Mouse (Mus musculus) small intestine, adult 2 months (tissue): ENCODE results near the gene Ccdc65. TPM values are rescaled to one million over a fixed set of nuclear protein-coding genes. Genes with fewer than 3 reads are reported as not detected.

ENCODE experiments used
- H3K27ac ChIP-seq: fragments of 200-500 bp; 2 replicates; pipeline ENCODE4 v1.5.1; 2012; ENCODE audit warnings: low read depth, low read length, control low read depth, inconsistent platforms; ENCODE audit not compliant: insufficient read depth
- H3K27me3 ChIP-seq: fragments of 200-500 bp; 2 replicates; pipeline ENCODE4 v1.6.1; 2012; ENCODE audit warnings: mild to moderate bottlenecking, moderate library complexity, low read length, inconsistent platforms; ENCODE audit not compliant: control insufficient read depth, insufficient read depth
- H3K36me3 ChIP-seq: fragments of 200-500 bp; 2 replicates; pipeline ENCODE4 v1.6.1; 2012; ENCODE audit warnings: mild to moderate bottlenecking, low read length, control low read depth, inconsistent platforms; ENCODE audit not compliant: control insufficient read depth, insufficient read depth
- H3K4me1 ChIP-seq: fragments of 200-500 bp; 2 replicates; pipeline ENCODE4 v1.6.1; 2012; ENCODE audit warnings: low read length, inconsistent platforms, mixed read lengths; ENCODE audit not compliant: control insufficient read depth, insufficient read depth, insufficient read length
- H3K4me3 ChIP-seq: fragments of 200-500 bp; 2 replicates; pipeline ENCODE4 v1.5.1; 2012; ENCODE audit warnings: low read depth, mild to moderate bottlenecking, control low read depth, inconsistent platforms, low read length, moderate library complexity
- CTCF ChIP-seq: fragments of 200-500 bp; IDR thresholded peaks from 2 replicates; pipeline ENCODE4 v1.5.1; 2012; ENCODE audit warnings: low read depth, mild to moderate bottlenecking, control low read depth, inconsistent platforms, low read length, moderate library complexity, mixed read lengths; ENCODE audit not compliant: insufficient replicate concordance, insufficient read length; ENCODE audit errors: extremely low read depth
- POLR2A ChIP-seq: fragments of 200-500 bp; IDR thresholded peaks from 2 replicates; pipeline ENCODE4 v1.6.1; 2012; ENCODE audit warnings: low read depth, mild to moderate bottlenecking, control low read depth, inconsistent platforms, low read length, moderate library complexity
- WGBS: fragments of 180-500 bp; shearing (Covaris S2); methylation state at CpG from one replicate; pipeline ENCODE4 v1.1.7; 2018; 5-methylcytosine and 5-hydroxymethylcytosine counted together
- polyA plus RNA-seq: library from polyadenylated mRNA; depleted of rRNA; stranded (reverse); fragments of >200 nt; gene quantifications from 2 replicates; pipeline ENCODE4 v1.2.3, GENCODE M21; 2012

Gene Ccdc65
- polyA plus RNA-seq, 1 experiment, result 0.09 TPM

- Histone ChIP-seq H3K4me1 (peaks cover 12% of the 10 kb centered on the region), H3K36me3 (no peaks in the 10 kb centered on the region), H3K27me3 (no peaks in the 10 kb centered on the region), H3K27ac (no peak overlapping the region), H3K4me3 (no peak overlapping the region)
- WGBS, result 58% methylated on average over 7 of the region's 7 CpGs
- TF ChIP-seq CTCF (no peak), POLR2A (no peak)
These were observed 22.0 kb downstream of the Ccdc65 start for GRCm38 (mm10) chr15:98729791-98730545.

DNA sequence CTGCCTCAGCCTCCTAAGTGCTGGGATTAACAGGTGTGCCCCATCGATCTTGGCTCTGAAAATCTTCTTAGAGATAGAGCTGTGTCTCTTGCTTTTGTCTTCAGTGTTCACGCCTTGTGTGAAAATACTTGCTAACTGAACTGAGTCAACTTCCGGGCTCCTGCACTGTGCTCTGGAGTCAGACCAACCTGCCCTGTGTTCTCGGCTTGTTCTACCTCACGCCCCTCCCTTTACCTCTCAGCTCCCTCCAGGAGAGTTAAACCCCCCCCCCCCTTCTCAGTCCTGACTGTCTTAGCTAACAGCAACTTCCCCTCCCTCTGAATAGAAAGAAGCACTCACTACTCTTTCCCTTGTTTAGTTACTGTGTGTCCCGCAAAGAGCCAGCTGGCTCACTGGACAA, 22.8 kb downstream of the Ccdc65 start:
- Histone ChIP-seq H3K27me3 (no peaks in the 10 kb centered on the region), H3K36me3 (no peaks in the 10 kb centered on the region), H3K4me1 (peaks cover 12% of the 10 kb centered on the region), H3K27ac (no peak overlapping the region), H3K4me3 (no peak overlapping the region)
- WGBS, result 69% methylated on average over 6 of the region's 6 CpGs
- TF ChIP-seq CTCF, result no peak
- no peak for TF ChIP-seq POLR2A

DNA sequence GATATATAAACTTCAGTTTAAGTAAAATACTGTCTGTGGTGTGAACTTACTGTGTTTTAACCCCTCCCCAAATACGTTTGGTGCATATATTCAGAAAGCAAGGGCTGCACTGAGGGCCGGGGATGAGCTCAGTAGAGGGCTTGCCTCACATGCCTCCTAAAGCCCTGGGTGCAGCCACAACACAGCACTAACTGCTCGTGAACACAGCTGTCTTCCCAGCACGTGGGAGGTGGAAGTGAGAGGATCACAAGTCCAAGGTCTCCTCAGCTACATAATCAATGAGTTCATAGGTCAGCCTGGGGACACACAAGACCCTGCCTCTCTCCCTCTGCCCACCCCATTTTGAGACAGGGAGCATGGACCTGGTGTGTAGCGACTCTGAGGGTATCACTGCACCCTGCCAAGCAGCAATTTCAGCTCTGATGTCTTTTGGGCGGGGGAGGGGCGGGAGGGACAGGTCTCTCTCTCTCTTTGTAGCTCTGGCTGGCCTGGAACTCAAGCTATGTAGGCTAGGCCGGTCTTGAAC, 24.1 kb downstream of the Ccdc65 start:
- WGBS, result 50% methylated on average over 8 of the region's 8 CpGs
- H3K4me1 ChIP-seq, result peaks cover 12% of the 10 kb centered on the region

GRCm38 (mm10) chr15:98733370-98733769, 25.4 kb downstream of the Ccdc65 start:
- peaks cover 7% of the 10 kb centered on the region for H3K36me3 ChIP-seq
- H3K4me1 ChIP-seq, result 0 out of 2 replicates have a peak, but pooled peaks cover under 1% of the 10 kb centered on the region
- H3K27me3 ChIP-seq, result no peaks in the 10 kb centered on the region
- no peak overlapping the region for H3K4me3 ChIP-seq
- no peak for TF ChIP-seq CTCF
- no peak for TF ChIP-seq POLR2A
- 28% methylated on average over 6 of the region's 6 CpGs for WGBS
- H3K27ac ChIP-seq, result no peak overlapping the region

More for the DNA sequence above, 24.1 kb downstream of the Ccdc65 start:
- peaks cover 7% of the 10 kb centered on the region for H3K36me3 ChIP-seq
- no peak overlapping the region for H3K27ac ChIP-seq
- no peaks in the 10 kb centered on the region for H3K27me3 ChIP-seq
- TF ChIP-seq CTCF, result no peak
- TF ChIP-seq POLR2A, result no peak
- H3K4me3 ChIP-seq, result no peak overlapping the region

DNA sequence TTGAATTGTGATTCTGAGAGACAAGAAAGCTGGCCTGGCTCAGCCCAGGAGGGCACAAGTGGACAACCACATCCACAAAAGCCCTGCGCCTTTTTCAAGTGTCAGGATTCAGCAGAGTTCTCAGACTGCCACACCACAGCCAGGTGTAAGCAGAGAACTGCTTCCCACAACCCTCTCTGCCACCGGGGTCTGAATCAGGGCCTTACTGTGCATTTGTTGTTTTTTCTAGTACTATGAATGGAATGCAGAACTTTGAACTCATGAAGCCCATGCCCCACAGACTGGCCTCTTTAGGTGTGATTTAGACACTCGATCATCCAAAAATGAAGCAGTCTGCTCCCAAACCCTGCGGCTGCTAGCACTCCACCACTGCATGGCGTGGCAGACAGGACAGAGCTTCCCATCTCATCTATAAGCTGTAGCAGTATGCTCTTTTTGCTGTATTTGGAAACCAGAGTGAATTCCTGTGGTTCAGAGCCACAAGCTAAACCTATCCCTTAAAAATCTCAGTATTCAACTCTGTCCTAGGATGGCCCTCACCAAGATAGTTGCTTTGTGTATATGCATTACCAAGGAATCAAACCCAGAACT, 26.1 kb downstream of the Ccdc65 start:
- TF ChIP-seq POLR2A (no peak), CTCF (no peak)
- H3K27ac ChIP-seq, result no peak overlapping the region
- H3K4me1 ChIP-seq, result no peaks in the 10 kb centered on the region
- H3K4me3 ChIP-seq, result no peak overlapping the region
- peaks cover 12% of the 10 kb centered on the region for H3K36me3 ChIP-seq
- H3K27me3 ChIP-seq, result no peaks in the 10 kb centered on the region
- WGBS, result 61% methylated on average over 5 of the region's 5 CpGs

DNA sequence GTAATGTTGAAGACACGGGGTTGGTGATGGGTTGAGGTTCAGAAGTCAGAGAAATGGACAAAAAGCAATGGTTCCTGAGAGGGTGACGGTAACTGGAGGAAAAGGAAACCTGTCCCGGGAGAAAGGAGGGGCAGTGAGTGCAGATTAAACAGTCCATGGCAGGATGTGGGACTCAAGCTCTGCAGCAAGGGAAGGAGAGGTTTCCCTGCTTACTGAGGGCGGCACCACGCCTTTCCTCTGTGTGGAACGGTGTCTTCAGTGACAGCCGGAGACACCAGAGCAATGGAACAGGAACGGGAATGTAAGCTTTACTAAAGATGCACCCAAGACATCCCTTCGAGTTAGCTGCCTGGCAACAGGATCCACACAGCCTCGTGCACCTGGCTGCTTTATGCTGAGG, 28.5 kb downstream of the Ccdc65 start:
- peaks cover 33% of the 10 kb centered on the region for H3K36me3 ChIP-seq
- WGBS, result 90% methylated on average over 10 of the region's 10 CpGs
- H3K4me1 ChIP-seq, result no peaks in the 10 kb centered on the region
- TF ChIP-seq CTCF, result no peak
- TF ChIP-seq POLR2A, result no peak
- H3K4me3 ChIP-seq, result no peak overlapping the region
- no peak overlapping the region for H3K27ac ChIP-seq
- no peaks in the 10 kb centered on the region for H3K27me3 ChIP-seq

GRCm38 (mm10) chr15:98737881-98738280, 29.9 kb downstream of the Ccdc65 start:
- Histone ChIP-seq H3K27ac (no peak overlapping the region), H3K27me3 (no peaks in the 10 kb centered on the region), H3K4me1 (no peaks in the 10 kb centered on the region), H3K4me3 (no peak overlapping the region), H3K36me3 (peaks cover 36% of the 10 kb centered on the region)
- TF ChIP-seq CTCF (peak; percentile 31; the same call in 1 of the 2 replicates), POLR2A (no peak)
